Comparison of ENCODE assay signal across 17 mouse cellular contexts in the genomic region with DNA sequence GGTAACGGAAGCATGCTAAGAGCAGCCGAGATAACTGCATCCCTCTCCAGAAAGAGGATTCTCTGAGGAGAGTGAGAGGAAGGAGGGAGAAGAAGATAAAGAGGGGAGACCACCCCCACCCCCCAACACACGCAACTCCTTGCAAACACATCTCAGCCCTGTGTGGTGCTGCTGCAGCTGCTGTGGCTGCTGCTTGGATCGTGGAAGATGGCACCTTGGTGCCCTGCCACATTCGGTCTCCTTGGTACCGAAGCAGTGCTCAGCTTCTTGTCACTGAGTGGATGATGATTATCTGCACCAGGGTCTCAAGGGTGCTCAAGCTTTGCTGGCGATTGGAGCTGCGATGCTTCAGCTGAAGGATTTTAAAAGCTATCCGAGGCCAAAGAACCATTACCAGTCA.
A peak's percentile ranks its signal among the peaks of the same experiment; 100 is the strongest.
DNase-seq lines count a peak whose midpoint lies in the region; ATAC-seq and TF ChIP-seq lines count a peak whose summit lies in the region.
"Had no signal": no experiment of that assay in that cellular context is flagged by ENCODE, and none has a peak within 500 bp of the region (broad histone marks: within the 10 kb centered on the region; RNA-seq: fewer than 3 reads in every experiment).

No protein-coding gene starts in this region.

- H3K4me2 ChIP-seq in forebrain, embryonic 14.5 days (ENCODE audit: low read length), result no peak overlapping the region; the same call in 1 of the 2 replicates
- H3K4me2 ChIP-seq in hindbrain, embryonic 15.5 days, result peak overlapping the region; percentile 47
- peak overlapping the region; percentile 36 for H3K4me2 ChIP-seq in neural tube, embryonic 14.5 days (ENCODE audit: low read depth, low read length)
- H3K4me2 ChIP-seq: kidney, embryonic 15.5 days had no signal

- peak; percentile 42 for ATAC-seq in forebrain, embryonic 14.5 days
- peak; percentile 52; the same call in 1 of the 2 replicates for ATAC-seq in hindbrain, embryonic 15.5 days (ENCODE audit: low FRiP score, low read depth)
- ATAC-seq in neural tube, embryonic 14.5 days (ENCODE audit: low read depth), result peak; percentile 47; the same call in 1 of the 2 replicates
- ATAC-seq: liver, postnatal 0 days had no signal

- H3K9me3 ChIP-seq in forebrain, embryonic 14.5 days (replicated peaks; ENCODE audit: control insufficient read depth, low read length), result no peaks in the 10 kb centered on the region
- no peaks in the 10 kb centered on the region for H3K9me3 ChIP-seq in hindbrain, embryonic 15.5 days
- no peaks in the 10 kb centered on the region for H3K9me3 ChIP-seq in neural tube, embryonic 14.5 days (ENCODE audit: control insufficient read depth, low read length)
- H3K9me3 ChIP-seq: kidney, embryonic 15.5 days had no signal

- H3K27me3 ChIP-seq in forebrain, embryonic 14.5 days (replicated peaks; ENCODE audit: control insufficient read depth, insufficient read depth, low read length), result no peaks in the 10 kb centered on the region
- H3K27me3 ChIP-seq in hindbrain, embryonic 15.5 days, result no peaks in the 10 kb centered on the region
- no peaks in the 10 kb centered on the region for H3K27me3 ChIP-seq in neural tube, embryonic 14.5 days (ENCODE audit: control insufficient read depth, insufficient read depth, low read length)

- no peak overlapping the region for H3K9ac ChIP-seq in forebrain, embryonic 14.5 days (ENCODE audit: low read length)
- no peak overlapping the region; the same call in 1 of the 2 replicates for H3K9ac ChIP-seq in hindbrain, embryonic 15.5 days
- 0 out of 2 replicates have a peak overlapping the region, but pooled peaks have one; percentile 12 for H3K9ac ChIP-seq in neural tube, embryonic 14.5 days (replicated peaks; ENCODE audit: low read depth, low read length)
- H3K9ac ChIP-seq: kidney, embryonic 15.5 days; liver, postnatal 0 days had no signal

- peak; percentile 6 to 52 for DNase-seq in left cerebral cortex, postnatal 14 days (ENCODE audit: low spot score in 2 of 2)
- no peak for DNase-seq in left cerebral cortex, adult 2 months (ENCODE audit: extremely low spot score in 1 of 2, low spot score in 2 of 2)
- DNase-seq in forebrain, embryonic 14.5 days (ENCODE audit: low spot score), result no peak
- no peak for DNase-seq in embryo, embryonic 9.5 days (ENCODE audit: extremely low spot score)
- DNase-seq in urinary bladder, postnatal 4 days (ENCODE audit: low spot score in 2 of 2), result no peak
- DNase-seq: cerebellum, adult 9-10 months; embryo, embryonic 11 days; gastrocnemius, postnatal 36 days; heart, postnatal 14 days; layer of hippocampus, adult 9-11 months; left cerebral cortex, postnatal 4 days; liver, postnatal 0 days; thymus, adult 2 months had no signal

- no peak overlapping the region for H3K27ac ChIP-seq in left cerebral cortex, adult 2 months
- H3K27ac ChIP-seq in forebrain, embryonic 14.5 days (ENCODE audit: low read depth, low read length), result no peak overlapping the region
- peak overlapping the region; percentile 16 for H3K27ac ChIP-seq in hindbrain, embryonic 15.5 days (replicated peaks)
- peak overlapping the region; percentile 23; the same call in 1 of the 2 replicates for H3K27ac ChIP-seq in neural tube, embryonic 14.5 days (ENCODE audit: low read depth, low read length)
- H3K27ac ChIP-seq: kidney, embryonic 15.5 days; macrophage had no signal

- WGBS in forebrain, embryonic 14.5 days, result 50% methylated on average over 9 of the region's 9 CpGs
- WGBS in hindbrain, embryonic 15.5 days, result 29% methylated on average over 9 of the region's 9 CpGs
- 24% methylated on average over 9 of the region's 9 CpGs for WGBS in neural tube, embryonic 14.5 days

- no peak for TF ChIP-seq CTCF in left cerebral cortex, adult 2 months (IDR thresholded peaks at IDR 0.05)

- H3K4me1 ChIP-seq in forebrain, embryonic 14.5 days (ENCODE audit: control insufficient read depth, insufficient read depth, low read length), result peaks cover 18% of the 10 kb centered on the region; the same call in 1 of the 2 replicates
- H3K4me1 ChIP-seq in hindbrain, embryonic 15.5 days (replicated peaks), result peaks cover 27% of the 10 kb centered on the region
- peaks cover 20% of the 10 kb centered on the region; the same call in 1 of the 2 replicates for H3K4me1 ChIP-seq in neural tube, embryonic 14.5 days (ENCODE audit: control insufficient read depth, insufficient read depth, low read length)

- no peaks in the 10 kb centered on the region for H3K36me3 ChIP-seq in forebrain, embryonic 14.5 days (ENCODE audit: control insufficient read depth, insufficient read depth, low read length)
- H3K36me3 ChIP-seq in hindbrain, embryonic 15.5 days, result no peaks in the 10 kb centered on the region
- H3K36me3 ChIP-seq in neural tube, embryonic 14.5 days (ENCODE audit: control insufficient read depth, insufficient read depth, low read length), result no peaks in the 10 kb centered on the region
- H3K36me3 ChIP-seq: kidney, embryonic 15.5 days had no signal

- no peak overlapping the region for H3K4me3 ChIP-seq in left cerebral cortex, adult 2 months
- no peak overlapping the region for H3K4me3 ChIP-seq in forebrain, embryonic 14.5 days (ENCODE audit: low read depth, low read length)
- H3K4me3 ChIP-seq in hindbrain, embryonic 15.5 days, result peak overlapping the region; percentile 17
- no peak overlapping the region for H3K4me3 ChIP-seq in neural tube, embryonic 14.5 days (ENCODE audit: low read depth, low read length)
- H3K4me3 ChIP-seq: kidney, embryonic 15.5 days had no signal

- intact Hi-C loops in left cerebral cortex, postnatal 14 days (cut with DNase I), result no loop called here
- intact Hi-C loops in left cerebral cortex, adult 2 months (cut with DNase I), result no loop called here

Comparison
In these comparisons a context has a peak if more than half of its experiments do, and no peak if none do; other contexts are left out.
1. DNase-seq: peak in left cerebral cortex, postnatal 14 days (2 of 2); none in left cerebral cortex, adult 2 months (0 of 2), forebrain, embryonic 14.5 days (single experiment), embryo, embryonic 9.5 days (single experiment) and urinary bladder, postnatal 4 days (0 of 2).
2. H3K27ac ChIP-seq: peak in hindbrain, embryonic 15.5 days (single experiment) and neural tube, embryonic 14.5 days (single experiment); none in left cerebral cortex, adult 2 months (single experiment) and forebrain, embryonic 14.5 days (single experiment).
3. Peak in every context shown above with its lines, with median percentiles within 50 percentile points of each other: ATAC-seq.